Mouse (Mus musculus) ovary, postnatal 14 days (tissue): ENCODE results near the gene Sv2a.

Experiments used
- DNase-seq: peaks from one replicate; pipeline ENCODE4 v3.0.0; 2022; ENCODE audit warnings: low spot score

Sv2a gene

GRCm38 (mm10) chr3:96180727-96181477, at the start of gene Sv2a:
Sv2a (plus strand) TSS chr3:96181151.
- no peak for DNase-seq

GRCm38 (mm10) chr3:96132478-96132877, 48.5 kb upstream of the Sv2a start:
- DNase-seq, result no peak

GRCm38 (mm10) chr3:96133327-96133905, 47.5 kb upstream of the Sv2a start:
- DNase-seq, result no peak

GRCm38 (mm10) chr3:96135011-96135410, 45.9 kb upstream of the Sv2a start:
- no peak for DNase-seq

GRCm38 (mm10) chr3:96147950-96148349, 33.0 kb upstream of the Sv2a start:
- DNase-seq, result no peak

- no peak for DNase-seq
These were observed 29.1 kb upstream of the Sv2a start for GRCm38 (mm10) chr3:96151836-96152235.

- no peak for DNase-seq
These were observed 28.3 kb upstream of the Sv2a start for GRCm38 (mm10) chr3:96152611-96153010.

GRCm38 (mm10) chr3:96155501-96155900, 25.4 kb upstream of the Sv2a start:
- DNase-seq, result no peak

- DNase-seq, result no peak
These were observed 21.1 kb upstream of the Sv2a start for GRCm38 (mm10) chr3:96159820-96160219.

- peak; percentile 33 for DNase-seq
These were observed 20.6 kb upstream of the Sv2a start for GRCm38 (mm10) chr3:96160222-96160802.

GRCm38 (mm10) chr3:96160803-96161516, 20.0 kb upstream of the Sv2a start:
- DNase-seq, result no peak

GRCm38 (mm10) chr3:96161869-96162840, 18.8 kb upstream of the Sv2a start, which contains the start of gene Mtmr11:
Mtmr11 (plus strand) TSS chr3:96162004.
- DNase-seq, result no peak

- DNase-seq, result no peak
These were observed 17.9 kb upstream of the Sv2a start for GRCm38 (mm10) chr3:96163040-96163439.

- DNase-seq, result no peak
These were observed 12.3 kb upstream of the Sv2a start for GRCm38 (mm10) chr3:96168466-96169158.

- no peak for DNase-seq
These were observed 10.7 kb upstream of the Sv2a start for GRCm38 (mm10) chr3:96170276-96170675.

GRCm38 (mm10) chr3:96170976-96171545, 9.9 kb upstream of the Sv2a start:
- DNase-seq, result no peak

GRCm38 (mm10) chr3:96171583-96172196, 9.3 kb upstream of the Sv2a start:
- DNase-seq, result peak; percentile 31

- peak; percentile 72 for DNase-seq
These were observed 8.5 kb upstream of the Sv2a start, which contains the start of gene Sf3b4 for GRCm38 (mm10) chr3:96172197-96173178. Sf3b4 (plus strand) TSS chr3:96172332.

GRCm38 (mm10) chr3:96173185-96173584, 7.8 kb upstream of the Sv2a start:
- DNase-seq, result no peak
